Mouse (Mus musculus) kidney, postnatal 14 days (tissue): ENCODE results near the gene Larp4.
A peak's percentile ranks its signal among the peaks of the same experiment; 100 is the strongest.
"Not testable (repeated sequence)": the region's sequence is repeated elsewhere in the genome, so short reads cannot be mapped to it uniquely, and the experiment has no call there.

Source experiments
- DNase-seq: peaks from one replicate; pipeline ENCODE4 v3.0.0; 2022; ENCODE audit warnings: mixed read lengths

The Larp4 gene

GRCm38 (mm10) chr15:99969765-99970164 lies at the start of gene Larp4:
TSS of gene Larp4 (plus strand) at chr15:99970065.
- DNase-seq: not testable (repeated sequence)

GRCm38 (mm10) chr15:99931231-99931630 lies 38.6 kb upstream of the Larp4 start:
- DNase-seq: no peak

- DNase-seq: no peak
Observed at GRCm38 (mm10) chr15:99934501-99934900, 35.4 kb upstream of the Larp4 start.

- no peak for DNase-seq
Observed at GRCm38 (mm10) chr15:99936659-99937058, 33.2 kb upstream of the Larp4 start.

GRCm38 (mm10) chr15:99937841-99938240 lies 32.0 kb upstream of the Larp4 start:
- no peak for DNase-seq

- DNase-seq: peak; percentile 12
Observed at GRCm38 (mm10) chr15:99940426-99940825, 29.4 kb upstream of the Larp4 start.

- no peak for DNase-seq
Observed at GRCm38 (mm10) chr15:99940970-99941630, 28.8 kb upstream of the Larp4 start.

GRCm38 (mm10) chr15:99955324-99955723 lies 14.5 kb upstream of the Larp4 start:
- no peak for DNase-seq

GRCm38 (mm10) chr15:99965103-99965775 lies 4.6 kb upstream of the Larp4 start:
- no peak for DNase-seq

- DNase-seq: no peak
Observed at GRCm38 (mm10) chr15:99966961-99967360, 2.9 kb upstream of the Larp4 start, which contains the start of gene Fam186a. TSS of gene Fam186a (minus strand) at chr15:99967061.

- DNase-seq: peak; percentile 32
Observed at GRCm38 (mm10) chr15:99970606-99971005, 741 bp downstream of the Larp4 start.

GRCm38 (mm10) chr15:99972361-99972988 lies 2.6 kb downstream of the Larp4 start:
- peak; percentile 97 for DNase-seq

GRCm38 (mm10) chr15:99972989-99973911 lies 3.4 kb downstream of the Larp4 start:
- DNase-seq: peak; percentile 56

- no peak for DNase-seq
Observed at GRCm38 (mm10) chr15:99974476-99975220, 4.8 kb downstream of the Larp4 start.

GRCm38 (mm10) chr15:99976121-99976520 lies 6.3 kb downstream of the Larp4 start:
- DNase-seq: not testable (repeated sequence)

- no peak for DNase-seq
Observed at GRCm38 (mm10) chr15:99979266-99979665, 9.4 kb downstream of the Larp4 start.

- no peak for DNase-seq
Observed at GRCm38 (mm10) chr15:99979715-99980114, 9.8 kb downstream of the Larp4 start.

GRCm38 (mm10) chr15:99993100-99993499 lies 23.2 kb downstream of the Larp4 start:
- no peak for DNase-seq

- no peak for DNase-seq
Observed at GRCm38 (mm10) chr15:99997114-99997804, 27.4 kb downstream of the Larp4 start.

GRCm38 (mm10) chr15:99999390-99999789 lies 29.5 kb downstream of the Larp4 start:
- DNase-seq: no peak

- DNase-seq: no peak
Observed at GRCm38 (mm10) chr15:100004677-100005273, 34.9 kb downstream of the Larp4 start.
